Mouse (Mus musculus): ENCODE results near the gene Dnajc8. TPM values are rescaled to one million over a fixed set of nuclear protein-coding genes. Genes with fewer than 3 reads are reported as not detected.
A peak's percentile ranks its signal among the peaks of the same experiment; 100 is the strongest.

Gene Dnajc8
- polyA plus RNA-seq, 1 experiment from 2014 or later: 135 TPM

DNA sequence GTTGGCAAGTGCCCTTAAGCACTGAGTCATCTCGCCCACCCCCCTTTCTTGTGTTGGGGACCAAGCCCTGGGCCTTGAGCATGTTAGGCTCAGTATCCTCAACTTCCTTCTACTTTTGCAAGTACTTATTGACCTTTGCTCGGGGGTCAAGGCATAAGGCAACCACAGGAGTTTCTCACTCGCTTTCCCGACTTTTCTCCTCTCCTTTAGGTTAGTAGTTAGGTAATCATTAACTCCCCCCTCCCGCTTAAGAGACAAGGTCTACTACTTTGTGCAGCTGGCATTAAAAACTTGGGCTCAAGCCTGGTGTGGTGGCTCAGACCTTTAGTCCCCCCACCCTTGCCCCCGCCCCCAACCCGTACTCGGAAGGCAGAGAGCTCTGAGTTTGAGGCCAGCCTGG, 17.3 kb upstream of the Dnajc8 start:
- no peaks in the 10 kb centered on the region for H3K36me3 ChIP-seq
- no peak for ATAC-seq (ENCODE audit: low FRiP score)
- no peak overlapping the region for H3K27ac ChIP-seq (replicated peaks)
- peaks cover 16% of the 10 kb centered on the region for H3K4me1 ChIP-seq
- WGBS: 57% methylated on average over 8 of the region's 8 CpGs
- H3K9ac ChIP-seq (replicated peaks): no peak overlapping the region
- H3K4me3 ChIP-seq (replicated peaks): no peak overlapping the region
- no peaks in the 10 kb centered on the region for H3K9me3 ChIP-seq (replicated peaks)
- H3K4me2 ChIP-seq: no peak overlapping the region
- 0 out of 2 replicates have a peak, but pooled peaks cover 3% of the 10 kb centered on the region for H3K27me3 ChIP-seq (replicated peaks)

DNA sequence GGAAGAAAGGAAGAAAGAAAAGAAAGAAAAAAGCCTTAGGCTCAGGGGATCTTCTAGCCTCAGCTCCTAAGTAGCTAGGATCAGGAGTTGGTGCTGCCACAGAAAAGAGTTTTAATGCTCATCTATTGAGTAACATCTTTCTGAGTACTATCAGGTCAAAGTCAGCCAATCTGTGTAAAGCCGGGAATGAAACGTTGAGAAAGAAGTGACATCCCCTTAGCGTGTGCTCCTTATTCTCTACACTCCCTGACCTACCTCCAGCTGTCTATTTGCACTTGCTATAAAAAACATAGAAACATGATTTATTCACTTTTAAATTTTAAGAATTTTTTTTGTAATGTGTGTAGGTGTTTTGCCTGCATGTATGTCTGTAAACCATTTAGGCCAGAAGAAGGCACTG, 16.2 kb upstream of the Dnajc8 start:
- ATAC-seq (ENCODE audit: low FRiP score): no peak
- no peak overlapping the region for H3K27ac ChIP-seq (replicated peaks)
- H3K4me1 ChIP-seq: peaks cover 16% of the 10 kb centered on the region
- no peaks in the 10 kb centered on the region for H3K9me3 ChIP-seq (replicated peaks)
- H3K9ac ChIP-seq (replicated peaks): no peak overlapping the region
- 94% methylated on average over 3 of the region's 3 CpGs for WGBS
- no peaks in the 10 kb centered on the region for H3K36me3 ChIP-seq
- no peak overlapping the region for H3K4me2 ChIP-seq
- H3K27me3 ChIP-seq (replicated peaks): no peaks in the 10 kb centered on the region
- H3K4me3 ChIP-seq (replicated peaks): no peak overlapping the region

DNA sequence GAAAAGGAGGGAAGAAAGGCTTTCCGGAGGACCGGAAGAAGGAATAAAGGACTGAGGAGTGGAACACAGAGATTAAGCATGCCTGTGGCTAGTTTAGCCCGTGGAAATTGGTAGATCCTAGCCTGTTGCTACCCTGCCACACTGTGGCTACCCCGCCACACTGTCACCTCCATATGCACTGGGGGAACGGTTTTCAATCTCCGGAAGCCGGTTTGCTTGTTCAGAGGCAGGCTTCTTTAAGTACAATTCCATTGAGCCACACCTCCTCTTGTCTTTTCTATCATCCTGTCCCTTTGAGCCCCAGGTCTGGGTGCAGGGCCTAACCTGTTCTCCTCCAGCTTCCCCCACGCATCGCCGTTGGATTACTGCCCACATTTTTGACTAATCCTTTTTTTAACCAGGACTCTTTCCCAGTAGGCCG, 11.0 kb upstream of the Dnajc8 start:
- Histone ChIP-seq H3K36me3 (peaks cover 2% of the 10 kb centered on the region; the same call in 1 of the 2 replicates), H3K9ac (replicated peaks) (no peak overlapping the region), H3K4me3 (replicated peaks) (no peak overlapping the region), H3K27ac (replicated peaks) (no peak overlapping the region), H3K9me3 (replicated peaks) (no peaks in the 10 kb centered on the region), H3K4me2 (no peak overlapping the region), H3K4me1 (no peaks in the 10 kb centered on the region), H3K27me3 (replicated peaks) (no peaks in the 10 kb centered on the region)
- 14% methylated on average over 11 of the region's 11 CpGs for WGBS
- no peak for ATAC-seq (ENCODE audit: low FRiP score)

DNA sequence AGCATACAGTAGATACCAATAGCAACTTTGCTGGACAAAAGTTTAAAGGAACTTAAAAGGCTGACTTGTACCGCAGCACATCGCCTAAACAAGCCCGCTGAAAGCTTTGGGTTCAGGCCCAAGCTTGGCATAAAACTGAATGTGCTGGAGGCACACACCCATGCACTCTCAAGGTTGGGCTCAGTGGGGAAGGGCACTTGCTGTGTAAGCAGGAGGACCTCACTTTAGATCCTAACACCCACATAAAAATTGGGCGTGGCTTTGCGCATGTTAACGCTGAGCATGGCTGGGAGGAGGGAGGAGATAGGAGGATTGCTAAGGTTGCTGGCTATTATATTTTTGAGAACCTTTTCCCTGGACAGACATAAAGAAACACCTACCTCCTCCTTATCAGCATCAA, 10.5 kb upstream of the Dnajc8 start:
- no peaks in the 10 kb centered on the region for H3K4me1 ChIP-seq
- no peak overlapping the region for H3K27ac ChIP-seq (replicated peaks)
- no peak overlapping the region for H3K9ac ChIP-seq (replicated peaks)
- no peak for ATAC-seq (ENCODE audit: low FRiP score)
- H3K9me3 ChIP-seq (replicated peaks): no peaks in the 10 kb centered on the region
- no peak overlapping the region for H3K4me3 ChIP-seq (replicated peaks)
- WGBS: 43% methylated on average over 6 of the region's 6 CpGs
- peaks cover 6% of the 10 kb centered on the region for H3K36me3 ChIP-seq
- no peak overlapping the region for H3K4me2 ChIP-seq
- no peaks in the 10 kb centered on the region for H3K27me3 ChIP-seq (replicated peaks)

DNA sequence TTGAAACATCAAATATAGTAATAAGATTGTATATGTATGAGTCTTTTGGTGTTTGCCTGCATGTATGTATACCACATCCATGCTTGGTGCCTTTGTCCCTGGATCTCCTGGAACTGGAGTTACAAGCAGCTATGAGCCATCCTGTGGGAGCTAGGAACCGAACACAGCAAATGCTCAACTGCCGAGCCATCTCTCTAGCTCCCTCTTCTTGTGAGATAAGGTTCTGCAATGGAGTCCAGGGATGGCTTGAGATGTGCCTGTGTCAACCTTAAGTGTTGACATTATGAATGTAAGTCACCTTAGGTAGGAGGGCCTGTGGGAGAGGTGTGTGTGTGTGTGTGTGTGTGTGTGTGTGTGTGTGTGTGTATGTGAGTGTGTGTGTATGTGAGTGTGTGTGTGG, 8.7 kb upstream of the Dnajc8 start:
- WGBS: 64% methylated on average over 2 of the region's 2 CpGs
- no peak overlapping the region for H3K4me2 ChIP-seq
- ATAC-seq (ENCODE audit: low FRiP score): no peak
- no peak overlapping the region for H3K27ac ChIP-seq (replicated peaks)
- no peak overlapping the region for H3K9ac ChIP-seq (replicated peaks)
- H3K36me3 ChIP-seq: peaks cover 16% of the 10 kb centered on the region
- H3K4me3 ChIP-seq (replicated peaks): no peak overlapping the region
- H3K27me3 ChIP-seq (replicated peaks): no peaks in the 10 kb centered on the region
- H3K4me1 ChIP-seq: peaks cover 6% of the 10 kb centered on the region
- no peaks in the 10 kb centered on the region for H3K9me3 ChIP-seq (replicated peaks)

DNA sequence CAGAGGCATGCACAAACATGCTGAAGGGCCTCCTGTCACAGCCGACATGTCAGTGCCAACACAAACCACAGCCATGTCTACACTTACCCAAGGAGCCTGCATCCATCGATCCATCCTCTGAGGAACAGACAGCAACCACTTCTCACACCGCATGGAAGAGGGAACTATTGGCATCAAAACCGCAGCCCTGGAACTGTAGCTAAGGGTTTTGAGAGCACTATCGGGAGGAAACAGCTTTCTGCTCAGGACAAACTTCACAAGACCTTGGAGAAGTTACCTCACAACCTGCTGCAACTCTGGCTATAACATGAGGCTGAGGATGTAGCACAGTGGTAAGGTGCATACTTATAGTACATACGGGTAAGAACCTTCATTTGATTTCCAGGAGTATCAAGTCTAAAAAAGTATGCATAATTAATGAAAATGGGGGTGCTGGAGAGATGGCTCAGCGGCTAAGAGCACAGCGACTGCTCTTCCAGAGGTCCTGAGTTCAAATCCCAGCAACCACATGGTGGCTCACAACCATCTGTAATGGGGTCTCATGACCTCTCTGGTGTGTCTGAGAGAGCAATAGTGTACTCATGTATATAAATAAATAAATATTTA, 7.3 kb upstream of the Dnajc8 start:
- ATAC-seq (ENCODE audit: low FRiP score): no peak
- no peaks in the 10 kb centered on the region for H3K27me3 ChIP-seq (replicated peaks)
- peaks cover 16% of the 10 kb centered on the region for H3K4me1 ChIP-seq

DNA sequence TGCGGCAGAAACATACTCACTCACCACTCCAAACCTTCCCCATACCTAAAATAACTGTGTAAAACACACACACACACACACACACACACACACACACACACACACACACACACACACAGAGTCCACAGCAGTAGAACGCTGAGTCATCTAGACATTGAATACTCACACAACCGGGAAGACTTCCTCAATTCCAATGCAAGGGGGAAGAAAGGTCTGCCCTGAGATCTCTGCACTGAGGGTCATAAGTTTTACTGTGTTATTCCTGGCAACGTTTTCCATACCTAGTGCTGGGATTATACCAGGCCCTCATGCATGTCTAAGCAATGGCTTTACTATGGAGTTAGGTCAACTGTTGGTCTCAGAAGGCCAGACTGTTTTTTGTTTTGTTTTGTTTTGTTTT, 6.0 kb upstream of the Dnajc8 start:
- H3K27me3 ChIP-seq (replicated peaks): no peaks in the 10 kb centered on the region
- no peak for ATAC-seq (ENCODE audit: low FRiP score)
- H3K9me3 ChIP-seq (replicated peaks): no peaks in the 10 kb centered on the region
- H3K27ac ChIP-seq (replicated peaks): no peak overlapping the region
- 80% methylated on average over 3 of the region's 4 CpGs for WGBS
- no peak overlapping the region for H3K4me2 ChIP-seq
- no peak overlapping the region for H3K9ac ChIP-seq (replicated peaks)
- no peak overlapping the region for H3K4me3 ChIP-seq (replicated peaks)
- H3K4me1 ChIP-seq: peaks cover 22% of the 10 kb centered on the region
- H3K36me3 ChIP-seq: peaks cover 16% of the 10 kb centered on the region

More for the DNA sequence above, 7.3 kb upstream of the Dnajc8 start:
- Histone ChIP-seq H3K27ac (replicated peaks) (no peak overlapping the region), H3K4me2 (no peak overlapping the region), H3K36me3 (peaks cover 16% of the 10 kb centered on the region), H3K9me3 (replicated peaks) (no peaks in the 10 kb centered on the region), H3K4me3 (replicated peaks) (no peak overlapping the region), H3K9ac (replicated peaks) (no peak overlapping the region)
- WGBS: 92% methylated on average over 8 of the region's 8 CpGs

DNA sequence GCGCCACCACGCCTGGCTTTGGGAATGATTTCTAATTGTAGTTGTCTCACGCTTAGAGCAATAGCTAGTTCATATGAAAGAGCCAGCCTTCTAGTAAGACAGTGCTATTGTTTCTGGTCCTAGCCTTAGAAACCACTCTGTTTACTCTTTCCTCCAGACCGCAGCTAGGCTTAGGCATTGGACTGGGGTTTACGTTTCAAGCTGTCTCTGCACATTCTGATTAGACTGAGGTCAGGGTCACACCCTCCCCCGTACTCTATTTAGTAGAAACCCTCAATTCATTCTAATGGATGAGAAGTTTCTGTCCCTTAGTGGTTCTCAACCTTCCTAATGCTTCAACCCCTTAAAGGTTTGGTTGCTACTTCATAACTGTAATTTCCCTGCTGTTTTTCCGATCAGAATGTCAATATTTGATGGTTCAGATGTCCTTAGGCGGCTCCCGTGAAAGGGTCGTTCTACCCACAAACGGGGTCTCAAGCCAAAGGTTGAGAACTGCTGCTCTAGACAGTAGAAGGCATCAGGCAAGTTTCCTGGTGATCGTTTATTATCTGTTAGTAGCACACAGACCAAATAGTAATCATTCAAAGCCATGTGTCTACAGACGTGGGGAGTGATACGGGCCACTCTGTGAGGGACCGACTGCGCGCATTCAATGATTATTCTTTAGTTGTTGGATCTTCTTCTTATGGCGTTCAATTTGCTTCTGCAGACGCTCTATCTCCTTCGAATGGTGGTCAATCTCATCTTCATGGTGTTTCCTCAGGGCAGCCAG, 5.1 kb upstream of the Dnajc8 start:
- Histone ChIP-seq H3K27me3 (replicated peaks) (no peaks in the 10 kb centered on the region), H3K36me3 (peaks cover 16% of the 10 kb centered on the region), H3K27ac (replicated peaks) (no peak overlapping the region), H3K4me2 (no peak overlapping the region), H3K4me3 (replicated peaks) (no peak overlapping the region), H3K4me1 (peaks cover 22% of the 10 kb centered on the region), H3K9ac (replicated peaks) (no peak overlapping the region), H3K9me3 (replicated peaks) (no peaks in the 10 kb centered on the region)
- WGBS: 94% methylated on average over 20 of the region's 20 CpGs
- ATAC-seq (ENCODE audit: low FRiP score): no peak

DNA sequence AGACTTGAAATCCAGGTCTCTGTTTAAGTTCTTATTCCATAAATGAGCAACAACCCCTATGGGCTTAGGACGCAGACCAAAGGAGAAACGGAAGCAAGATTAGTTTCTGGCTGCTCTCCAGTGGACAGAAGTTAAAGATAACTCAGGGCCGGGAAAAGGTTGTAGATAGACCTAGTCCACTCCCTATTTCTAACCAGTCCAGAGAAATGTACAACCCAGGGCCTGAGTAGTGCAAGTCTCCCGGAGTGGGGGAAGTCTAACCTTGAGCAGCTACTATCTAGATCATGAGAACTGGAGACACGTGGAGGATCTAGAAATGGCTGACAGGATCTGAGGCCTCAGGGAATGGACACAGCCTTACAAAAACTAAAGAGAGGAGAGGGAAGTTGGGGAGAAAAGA, 2.9 kb upstream of the Dnajc8 start:
- Histone ChIP-seq H3K4me1 (peaks cover 38% of the 10 kb centered on the region), H3K27me3 (replicated peaks) (no peaks in the 10 kb centered on the region), H3K9ac (replicated peaks) (peak overlapping the region; percentile 99), H3K4me3 (replicated peaks) (peak overlapping the region; percentile 89), H3K36me3 (peaks cover 16% of the 10 kb centered on the region), H3K9me3 (replicated peaks) (no peaks in the 10 kb centered on the region), H3K4me2 (peak overlapping the region; percentile 79), H3K27ac (replicated peaks) (peak overlapping the region; percentile 99)
- ATAC-seq (ENCODE audit: low FRiP score): 0 out of 2 replicates have a peak, but pooled peaks have one; percentile 12
- WGBS: 31% methylated on average over 5 of the region's 5 CpGs

DNA sequence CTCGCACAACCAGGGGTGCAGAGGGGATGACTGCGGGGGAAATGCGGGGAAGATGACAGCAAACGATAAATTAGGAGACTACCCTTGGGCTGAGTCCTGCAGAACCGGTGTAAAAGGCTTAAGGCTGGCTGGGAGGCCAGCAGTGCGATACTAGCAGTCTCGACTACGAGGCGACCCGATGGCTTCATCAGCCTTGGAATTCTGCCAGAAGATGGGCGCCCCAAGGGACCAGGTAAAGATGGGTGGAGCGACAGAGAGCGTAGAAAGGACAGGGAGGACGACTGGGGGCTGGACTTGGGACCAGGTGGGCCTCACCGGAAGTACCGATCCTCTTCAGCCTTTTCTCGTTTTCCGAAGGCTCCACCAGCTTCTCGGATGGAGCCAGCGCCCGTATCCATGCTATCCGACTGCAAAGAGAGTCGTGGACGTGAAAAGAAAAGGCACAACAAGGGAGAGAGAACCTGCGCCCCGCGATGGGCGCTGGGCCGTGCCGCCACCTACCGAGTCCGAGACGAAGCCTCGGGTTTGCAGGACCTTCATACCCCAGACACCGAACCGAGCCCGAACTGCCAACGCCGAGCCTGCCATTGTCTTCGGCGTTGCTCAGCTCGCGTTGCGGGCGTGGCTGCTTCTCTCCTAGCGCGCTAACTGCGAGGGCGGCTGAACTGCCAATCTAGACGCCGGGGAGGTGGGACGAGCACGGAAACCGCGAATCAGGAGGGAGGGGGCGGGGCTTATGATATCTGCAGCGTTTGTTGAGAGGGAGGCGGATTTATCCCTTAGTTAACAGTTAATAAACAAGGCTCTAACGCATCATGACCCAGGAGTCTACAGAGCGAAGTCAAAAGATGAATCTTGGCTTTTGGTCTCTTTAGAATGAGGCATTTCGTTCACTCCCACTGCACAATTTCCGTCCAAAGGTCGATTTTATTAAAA, 2.1 kb upstream of the Dnajc8 start, which contains the start of gene Atpif1:
Atpif1 (minus strand) TSS at position 679 of the 936 bp plus-strand sequence.
- no peaks in the 10 kb centered on the region for H3K27me3 ChIP-seq (replicated peaks)
- peak within 1 kb of the TSS; percentile 79 for H3K4me2 ChIP-seq
- H3K9me3 ChIP-seq (replicated peaks): no peaks in the 10 kb centered on the region
- ATAC-seq (ENCODE audit: low FRiP score): peak; percentile 94
- under 1% methylated on average over 63 of the region's 63 CpGs for WGBS
- peak within 1 kb of the TSS; percentile 99 for H3K27ac ChIP-seq (replicated peaks)
- H3K9ac ChIP-seq (replicated peaks): peak within 1 kb of the TSS; percentile 99
- H3K36me3 ChIP-seq: peaks cover 18% of the 10 kb centered on the region
- H3K4me3 ChIP-seq (replicated peaks): peak within 1 kb of the TSS; percentile 89
- peaks cover 41% of the 10 kb centered on the region for H3K4me1 ChIP-seq

DNA sequence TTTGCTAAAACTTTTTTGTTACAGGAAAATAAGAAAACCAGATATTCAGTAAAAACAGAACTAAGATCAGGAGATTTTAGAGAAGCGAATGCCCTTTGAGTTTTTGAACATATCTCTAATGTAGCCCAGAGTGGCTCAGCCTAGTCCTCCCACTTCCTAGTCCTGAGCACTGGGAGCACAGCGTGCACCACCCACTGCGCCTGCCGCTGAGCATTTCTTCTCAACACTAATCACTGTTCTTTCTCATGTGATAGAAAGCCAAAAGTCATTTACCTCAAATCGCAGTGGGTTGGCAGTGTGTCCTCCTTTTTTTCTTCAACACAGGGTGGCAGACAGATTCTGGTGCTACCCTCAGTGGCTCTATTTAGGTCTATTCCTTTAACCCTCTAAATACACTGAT, 4.1 kb downstream of the Dnajc8 start:
- Histone ChIP-seq H3K27me3 (replicated peaks) (no peaks in the 10 kb centered on the region), H3K4me3 (replicated peaks) (no peak overlapping the region), H3K36me3 (peaks cover 55% of the 10 kb centered on the region), H3K9ac (replicated peaks) (no peak overlapping the region), H3K4me1 (peaks cover 20% of the 10 kb centered on the region), H3K9me3 (replicated peaks) (no peaks in the 10 kb centered on the region), H3K4me2 (no peak overlapping the region), H3K27ac (replicated peaks) (no peak overlapping the region)
- 95% methylated on average over 5 of the region's 5 CpGs for WGBS
- ATAC-seq (ENCODE audit: low FRiP score): no peak
